Mouse (Mus musculus) gastrocnemius, postnatal 36 days (tissue): ENCODE results near the gene Ptpn13. TPM values are rescaled to one million over a fixed set of nuclear protein-coding genes. Genes with fewer than 3 reads are reported as not detected.

Source experiments
- DNase-seq, 2 experiments: peaks; one replicate each; pipeline ENCODE4 v3.0.0; 2022
- intact Hi-C: fragments of 180-260 bp; cut with DNase I; formaldehyde crosslinking; loops from one replicate; pipeline ENCODE4 v1.15.1; 2025
- total RNA-seq, 2 experiments: library from RNA; stranded (reverse); gene quantifications; 2 replicates each; pipeline ENCODE4 v1.2.3; 2021

The Ptpn13 gene
- total RNA-seq, 2 experiments from 2014 or later: 2.3 to 2.4 TPM

GRCm38 (mm10) chr5:103513162-103513561 lies 88.2 kb downstream of the Ptpn13 start:
- DNase-seq: no peak
- intact Hi-C loops: no loop called here

GRCm38 (mm10) chr5:103514441-103514840 lies 89.4 kb downstream of the Ptpn13 start:
- no peak for DNase-seq
- intact Hi-C loops: no loop called here

- DNase-seq: no peak
- intact Hi-C loops: no loop called here
These were observed 90.9 kb downstream of the Ptpn13 start for GRCm38 (mm10) chr5:103515876-103516275.

GRCm38 (mm10) chr5:103516555-103516954 lies 91.6 kb downstream of the Ptpn13 start:
- intact Hi-C loops: no loop called here
- DNase-seq: no peak

GRCm38 (mm10) chr5:103517641-103518040 lies 92.6 kb downstream of the Ptpn13 start:
- DNase-seq: no peak
- intact Hi-C loops: no loop called here

GRCm38 (mm10) chr5:103518797-103519468 lies 93.9 kb downstream of the Ptpn13 start:
- DNase-seq: no peak
- intact Hi-C loops: no loop called here

GRCm38 (mm10) chr5:103522371-103522770 lies 97.4 kb downstream of the Ptpn13 start:
- intact Hi-C loops: no loop called here
- DNase-seq: no peak

GRCm38 (mm10) chr5:103526668-103527436 lies 101.9 kb downstream of the Ptpn13 start:
- no peak for DNase-seq

GRCm38 (mm10) chr5:103527437-103527718 lies 102.4 kb downstream of the Ptpn13 start:
- intact Hi-C loops: no loop called here
- no peak for DNase-seq

More at GRCm38 (mm10) chr5:103526668-103527436, 101.9 kb downstream of the Ptpn13 start:
- intact Hi-C loops: no loop called here

- intact Hi-C loops: no loop called here
- DNase-seq: no peak
These were observed 105.2 kb downstream of the Ptpn13 start for GRCm38 (mm10) chr5:103530214-103530613.

- DNase-seq: no peak
- intact Hi-C loops: no loop called here
These were observed 107.9 kb downstream of the Ptpn13 start for GRCm38 (mm10) chr5:103532841-103533390.

- intact Hi-C loops: no loop called here
These were observed 109.5 kb downstream of the Ptpn13 start for GRCm38 (mm10) chr5:103534454-103534853.

GRCm38 (mm10) chr5:103537429-103537828 lies 112.4 kb downstream of the Ptpn13 start:
- intact Hi-C loops: no loop called here
- no peak for DNase-seq

More at GRCm38 (mm10) chr5:103534454-103534853, 109.5 kb downstream of the Ptpn13 start:
- no peak for DNase-seq

- DNase-seq: no peak
- intact Hi-C loops: no loop called here
These were observed 115.6 kb downstream of the Ptpn13 start for GRCm38 (mm10) chr5:103540612-103541011.

- intact Hi-C loops: no loop called here
These were observed 116.1 kb downstream of the Ptpn13 start for GRCm38 (mm10) chr5:103541136-103541535.

GRCm38 (mm10) chr5:103541542-103541941 lies 116.5 kb downstream of the Ptpn13 start:
- intact Hi-C loops: no loop called here
- DNase-seq: no peak

More at GRCm38 (mm10) chr5:103541136-103541535, 116.1 kb downstream of the Ptpn13 start:
- no peak for DNase-seq

GRCm38 (mm10) chr5:103545381-103546000 lies 120.5 kb downstream of the Ptpn13 start:
- no peak for DNase-seq
- intact Hi-C loops: no loop called here

GRCm38 (mm10) chr5:103554769-103555168 lies 129.8 kb downstream of the Ptpn13 start:
- no peak for DNase-seq
- intact Hi-C loops: no loop called here

GRCm38 (mm10) chr5:103560546-103560945 lies 135.6 kb downstream of the Ptpn13 start:
- no peak for DNase-seq
- intact Hi-C loops: no loop called here

- intact Hi-C loops: no loop called here
- no peak for DNase-seq
These were observed 143.0 kb downstream of the Ptpn13 start for GRCm38 (mm10) chr5:103568034-103568433.

- DNase-seq: no peak
- intact Hi-C loops: no loop called here
These were observed 144.5 kb downstream of the Ptpn13 start for GRCm38 (mm10) chr5:103569446-103569845.
